Mouse (Mus musculus) thymus, postnatal 25 days (tissue): ENCODE data around the gene Srebf2.
"Not testable (repeated sequence)": the region's sequence is repeated elsewhere in the genome, so short reads cannot be mapped to it uniquely, and the experiment has no call there.

Experiments
- DNase-seq: peaks from one replicate; pipeline ENCODE4 v3.0.0; 2022

Gene Srebf2

GRCm38 (mm10) chr15:82230098-82230611, 83.2 kb downstream of the Srebf2 start:
- DNase-seq, result no peak

GRCm38 (mm10) chr15:82231100-82231499, 84.1 kb downstream of the Srebf2 start:
- DNase-seq, result no peak

- no peak for DNase-seq
Observed at GRCm38 (mm10) chr15:82231591-82232378, 84.8 kb downstream of the Srebf2 start.

- DNase-seq, result no peak
Observed at GRCm38 (mm10) chr15:82232651-82233050, 85.7 kb downstream of the Srebf2 start.

GRCm38 (mm10) chr15:82235661-82236060, 88.7 kb downstream of the Srebf2 start:
- no peak for DNase-seq

GRCm38 (mm10) chr15:82236565-82236964, 89.6 kb downstream of the Srebf2 start:
- DNase-seq, result peak; percentile 87

GRCm38 (mm10) chr15:82243311-82243710, 96.3 kb downstream of the Srebf2 start:
- DNase-seq, result no peak

- DNase-seq, result no peak
Observed at GRCm38 (mm10) chr15:82243742-82244114, 96.7 kb downstream of the Srebf2 start.

GRCm38 (mm10) chr15:82244115-82244804, 97.3 kb downstream of the Srebf2 start, which contains the start of gene Cenpm:
Gene Cenpm, minus strand, starts transcription at chr15:82244748.
- peak; percentile 94 for DNase-seq

GRCm38 (mm10) chr15:82244805-82245161, 97.8 kb downstream of the Srebf2 start:
- DNase-seq, result not testable (repeated sequence)

GRCm38 (mm10) chr15:82247131-82247776, 100.3 kb downstream of the Srebf2 start:
- no peak for DNase-seq

- DNase-seq, result no peak
Observed at GRCm38 (mm10) chr15:82251579-82251978, 104.6 kb downstream of the Srebf2 start.

- no peak for DNase-seq
Observed at GRCm38 (mm10) chr15:82252097-82252496, 105.1 kb downstream of the Srebf2 start, which contains the start of gene 1500009C09Rik. Gene 1500009C09Rik, plus strand, starts transcription at chr15:82252397.
